Mouse (Mus musculus): ENCODE measurements around the gene Taar8c.
"Not testable (repeated sequence)": the region's sequence is repeated elsewhere in the genome, so short reads cannot be mapped to it uniquely, and the experiment has no call there.

DNA sequence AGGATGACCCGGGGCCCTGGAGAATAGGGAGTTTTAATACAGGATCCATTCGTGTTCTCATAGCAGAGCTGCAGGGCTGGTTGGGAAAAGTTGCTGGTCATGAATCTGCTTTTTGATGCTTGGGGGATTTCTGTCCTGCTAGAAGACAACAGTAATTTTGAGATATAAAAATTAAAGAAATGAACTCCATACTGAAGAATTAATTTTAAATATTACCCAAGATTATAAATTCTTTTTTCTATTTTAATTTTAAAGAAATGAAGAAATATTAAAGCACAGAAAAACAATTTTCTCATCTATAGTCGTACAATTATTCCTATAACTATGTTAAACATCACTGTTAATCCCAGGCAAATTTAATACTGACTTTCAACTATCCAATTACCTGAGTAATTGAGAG is at the start of gene Taar8c:
- TF ChIP-seq POLR2A (IDR thresholded peaks at IDR 0.05; ENCODE audit: low read depth, low read length); CTCF (conservative IDR thresholded peaks at IDR 0.05; ENCODE audit: insufficient read depth, insufficient read length, low read depth, low read length): not testable (repeated sequence)
